Mouse (Mus musculus): ENCODE data around the gene Phtf2. TPM values are rescaled to one million over a fixed set of nuclear protein-coding genes. Genes with fewer than 3 reads are reported as not detected.

The Phtf2 gene
- 11.5 and 12.4 TPM in 2 replicates for polyA plus RNA-seq (2012; rRNA removed)

GRCm38 (mm10) chr5:20881915-20882800, at the start of gene Phtf2, which contains the start of gene Tmem60:
TSS of gene Phtf2 (minus strand) at chr5:20882124.
TSS of gene Tmem60 (plus strand) at chr5:20882191.
- peak; percentile 98 to 99 for DNase-seq (ENCODE audit: extremely low spot score in 1 of 2, low spot score in 1 of 2)

GRCm38 (mm10) chr5:20931300-20931699, 49.4 kb upstream of the Phtf2 start:
- no peak for DNase-seq (ENCODE audit: extremely low spot score in 1 of 2, low spot score in 1 of 2)

GRCm38 (mm10) chr5:20930430-20930829, 48.5 kb upstream of the Phtf2 start:
- DNase-seq (ENCODE audit: extremely low spot score in 1 of 2, low spot score in 1 of 2) = no peak

- DNase-seq (ENCODE audit: extremely low spot score in 1 of 2, low spot score in 1 of 2) = no peak
Observed at GRCm38 (mm10) chr5:20929669-20930151, 47.8 kb upstream of the Phtf2 start.

- no peak for DNase-seq (ENCODE audit: extremely low spot score in 1 of 2, low spot score in 1 of 2)
Observed at GRCm38 (mm10) chr5:20925451-20925850, 43.5 kb upstream of the Phtf2 start.

GRCm38 (mm10) chr5:20924608-20925007, 42.7 kb upstream of the Phtf2 start:
- no peak for DNase-seq (ENCODE audit: extremely low spot score in 1 of 2, low spot score in 1 of 2)

GRCm38 (mm10) chr5:20919566-20919965, 37.6 kb upstream of the Phtf2 start:
- DNase-seq (ENCODE audit: extremely low spot score in 1 of 2, low spot score in 1 of 2) = no peak

GRCm38 (mm10) chr5:20918967-20919366, 37.0 kb upstream of the Phtf2 start:
- DNase-seq (ENCODE audit: extremely low spot score in 1 of 2, low spot score in 1 of 2) = no peak

GRCm38 (mm10) chr5:20913372-20914275, 31.7 kb upstream of the Phtf2 start:
- DNase-seq (ENCODE audit: extremely low spot score in 1 of 2, low spot score in 1 of 2) = peak; percentile 49 to 88

GRCm38 (mm10) chr5:20911741-20912140, 29.8 kb upstream of the Phtf2 start:
- DNase-seq (ENCODE audit: extremely low spot score in 1 of 2, low spot score in 1 of 2) = no peak

- DNase-seq (ENCODE audit: extremely low spot score in 1 of 2, low spot score in 1 of 2) = no peak
Observed at GRCm38 (mm10) chr5:20906191-20906590, 24.3 kb upstream of the Phtf2 start.

GRCm38 (mm10) chr5:20905437-20905836, 23.5 kb upstream of the Phtf2 start:
- DNase-seq (ENCODE audit: extremely low spot score in 1 of 2, low spot score in 1 of 2) = no peak

GRCm38 (mm10) chr5:20904647-20905046, 22.7 kb upstream of the Phtf2 start:
- no peak for DNase-seq (ENCODE audit: extremely low spot score in 1 of 2, low spot score in 1 of 2)

- DNase-seq (ENCODE audit: extremely low spot score in 1 of 2, low spot score in 1 of 2) = no peak
Observed at GRCm38 (mm10) chr5:20897446-20898167, 15.7 kb upstream of the Phtf2 start.

GRCm38 (mm10) chr5:20884036-20884620, 2.2 kb upstream of the Phtf2 start:
- no peak for DNase-seq (ENCODE audit: extremely low spot score in 1 of 2, low spot score in 1 of 2)

- peak in 1 of 2 experiments; percentile 52 for DNase-seq (ENCODE audit: extremely low spot score in 1 of 2, low spot score in 1 of 2)
Observed at GRCm38 (mm10) chr5:20880797-20881775, 838 bp downstream of the Phtf2 start.

- no peak for DNase-seq (ENCODE audit: extremely low spot score in 1 of 2, low spot score in 1 of 2)
Observed at GRCm38 (mm10) chr5:20880386-20880785, 1.5 kb downstream of the Phtf2 start.

- DNase-seq (ENCODE audit: extremely low spot score in 1 of 2, low spot score in 1 of 2) = no peak
Observed at GRCm38 (mm10) chr5:20876934-20877426, 4.9 kb downstream of the Phtf2 start.

- no peak for DNase-seq (ENCODE audit: extremely low spot score in 1 of 2, low spot score in 1 of 2)
Observed at GRCm38 (mm10) chr5:20873146-20873545, 8.8 kb downstream of the Phtf2 start.

Measured in frontal cortex, adult 2 months (tissue).